Comparison of ENCODE assay signal across 11 mouse cellular contexts in the genomic region with DNA sequence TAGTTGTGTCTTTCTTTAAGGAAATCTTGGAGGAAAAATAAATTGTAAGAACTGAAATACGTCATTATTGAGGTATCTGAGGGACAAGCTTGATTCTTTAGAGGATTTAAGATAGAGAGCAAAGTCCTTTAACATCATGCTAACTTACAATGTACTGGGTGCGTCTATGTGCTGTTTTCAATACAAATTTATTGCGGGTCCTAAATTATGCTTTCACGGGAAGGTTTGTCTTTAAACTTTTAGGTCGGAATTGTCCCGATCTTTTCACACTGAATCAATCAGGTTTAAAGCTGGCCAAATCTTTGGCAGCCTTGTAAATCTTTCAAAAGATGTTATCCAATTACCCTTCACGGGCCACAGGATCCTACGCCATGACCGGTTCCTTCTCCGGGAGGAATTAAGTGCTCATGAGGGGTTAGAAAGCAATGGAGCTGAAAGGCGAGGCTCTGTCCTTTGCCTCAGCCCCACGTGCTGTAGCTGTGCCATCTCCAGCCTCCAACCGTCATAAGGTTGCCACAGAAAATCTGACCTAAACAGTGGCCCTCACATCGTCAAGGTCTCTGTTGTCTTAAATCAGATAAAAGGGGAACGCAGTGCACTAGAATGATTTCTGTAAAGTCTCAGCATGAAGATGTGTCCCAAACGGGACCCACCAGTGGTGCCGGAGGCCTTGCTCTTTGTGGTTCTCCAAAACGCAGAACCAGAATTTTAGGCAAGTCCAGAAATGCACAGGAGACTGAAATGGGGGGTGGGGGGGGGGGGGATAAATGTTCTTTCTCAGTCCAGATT.
DNase-seq lines count a peak whose midpoint lies in the region; ATAC-seq lines count a peak whose summit lies in the region.
"Had no signal": no experiment of that assay in that cellular context is flagged by ENCODE, and none has a peak within 500 bp of the region (broad histone marks: within the 10 kb centered on the region; RNA-seq: fewer than 3 reads in every experiment).

No protein-coding gene starts in this region.

- intact Hi-C loops in left cerebral cortex, postnatal 36 days (cut with DNase I): no loop called here

- no peak overlapping the region for H3K4me2 ChIP-seq in intestine, embryonic 15.5 days (replicated peaks)
- H3K4me2 ChIP-seq in midbrain, embryonic 12.5 days (replicated peaks): peak overlapping the region; percentile 27
- H3K4me2 ChIP-seq: embryonic facial prominence, embryonic 15.5 days; liver, embryonic 11.5 days had no signal

- WGBS in intestine, embryonic 15.5 days: 42% methylated on average over 18 of the region's 18 CpGs
- WGBS in midbrain, embryonic 12.5 days: 9% methylated on average over 18 of the region's 18 CpGs

- H3K4me1 ChIP-seq in intestine, embryonic 15.5 days (replicated peaks): no peaks in the 10 kb centered on the region
- H3K4me1 ChIP-seq in midbrain, embryonic 12.5 days: peaks cover 8% of the 10 kb centered on the region
- H3K4me1 ChIP-seq: embryonic facial prominence, embryonic 15.5 days had no signal

- H3K9ac ChIP-seq in intestine, embryonic 15.5 days: no peak overlapping the region
- no peak overlapping the region for H3K9ac ChIP-seq in midbrain, embryonic 12.5 days (replicated peaks)
- H3K9ac ChIP-seq: embryonic facial prominence, embryonic 15.5 days had no signal

- ATAC-seq in intestine, embryonic 15.5 days: peak; percentile 33; the same call in 1 of the 2 replicates
- ATAC-seq in midbrain, embryonic 12.5 days (ENCODE audit: low FRiP score, low read depth): peak; percentile 58

- H3K4me3 ChIP-seq in intestine, embryonic 15.5 days (replicated peaks): no peak overlapping the region
- H3K4me3 ChIP-seq in midbrain, embryonic 12.5 days: no peak overlapping the region
- H3K4me3 ChIP-seq: embryonic facial prominence, embryonic 15.5 days had no signal

- H3K27ac ChIP-seq in intestine, embryonic 15.5 days: no peak overlapping the region
- no peak overlapping the region for H3K27ac ChIP-seq in midbrain, embryonic 12.5 days (replicated peaks)
- H3K27ac ChIP-seq: embryonic facial prominence, embryonic 15.5 days; stomach, postnatal 0 days had no signal

- no peaks in the 10 kb centered on the region for H3K27me3 ChIP-seq in intestine, embryonic 15.5 days (replicated peaks)
- H3K27me3 ChIP-seq in midbrain, embryonic 12.5 days: peaks cover 7% of the 10 kb centered on the region
- H3K27me3 ChIP-seq: embryonic facial prominence, embryonic 15.5 days had no signal

- H3K36me3 ChIP-seq in intestine, embryonic 15.5 days: no peaks in the 10 kb centered on the region
- no peaks in the 10 kb centered on the region for H3K36me3 ChIP-seq in midbrain, embryonic 12.5 days
- H3K36me3 ChIP-seq: embryonic facial prominence, embryonic 15.5 days had no signal

- DNase-seq in adrenal gland, postnatal 10 days: peak; percentile 19
- no peak for DNase-seq in adrenal gland, adult 8-10 months
- peak; percentile 79 for DNase-seq in embryo, embryonic 10 days (ENCODE audit: low spot score)
- no peak for DNase-seq in urinary bladder, adult 18-20 months (ENCODE audit: low spot score in 2 of 2)
- no peak for DNase-seq in lung, postnatal 10 days
- DNase-seq in left cerebral cortex, postnatal 36 days (ENCODE audit: low spot score in 2 of 2): no peak

- H3K9me3 ChIP-seq in intestine, embryonic 15.5 days: no peaks in the 10 kb centered on the region
- H3K9me3 ChIP-seq in midbrain, embryonic 12.5 days: no peaks in the 10 kb centered on the region
- H3K9me3 ChIP-seq: embryonic facial prominence, embryonic 15.5 days had no signal

Comparison
In these comparisons a context has a peak if more than half of its experiments do, and no peak if none do; other contexts are left out.
1. DNase-seq: peak in adrenal gland, postnatal 10 days (single experiment) and embryo, embryonic 10 days (single experiment); none in adrenal gland, adult 8-10 months (single experiment), urinary bladder, adult 18-20 months (0 of 2), lung, postnatal 10 days (single experiment) and left cerebral cortex, postnatal 36 days (0 of 2).